Mouse (Mus musculus) midbrain, embryonic 13.5 days (tissue): Measurements from ENCODE around the gene Apbb1ip. TPM values are rescaled to one million over a fixed set of nuclear protein-coding genes. Genes with fewer than 3 reads are reported as not detected.

Experiments
- ATAC-seq: fragments of 200-750 bp; cut with Nextera tagmentation; 2 replicates; pipeline ENCODE4 v1.8.0; 2017; ENCODE audit warnings: mild to moderate bottlenecking, moderate TSS enrichment, moderate library complexity
- H3K27ac ChIP-seq: fragments of 300-500 bp; sonication (generic); 2 replicates; pipeline ENCODE4 v1.5.1; 2015; ENCODE audit warnings: inconsistent platforms, mild to moderate bottlenecking, moderate library complexity
- H3K27me3 ChIP-seq: fragments of 300-500 bp; sonication (generic); 2 replicates; pipeline ENCODE4 v1.6.1; 2015; ENCODE audit warnings: mild to moderate bottlenecking, inconsistent platforms
- H3K36me3 ChIP-seq: fragments of 300-500 bp; sonication (generic); 2 replicates; pipeline ENCODE4 v1.6.1; 2015; ENCODE audit warnings: mild to moderate bottlenecking, inconsistent platforms
- H3K4me1 ChIP-seq: fragments of 300-500 bp; sonication (generic); replicated peaks from 2 replicates; pipeline ENCODE4 v1.6.1; 2015; ENCODE audit warnings: inconsistent platforms
- H3K4me2 ChIP-seq: fragments of 300-500 bp; sonication (generic); replicated peaks from 2 replicates; pipeline ENCODE4 v1.6.1; 2015; ENCODE audit warnings: moderate library complexity, mild to moderate bottlenecking, inconsistent platforms
- H3K4me3 ChIP-seq: fragments of 300-500 bp; sonication (generic); replicated peaks from 2 replicates; pipeline ENCODE4 v1.5.1; 2015; ENCODE audit warnings: mild to moderate bottlenecking, inconsistent platforms
- H3K9ac ChIP-seq: fragments of 300-500 bp; sonication (generic); replicated peaks from 2 replicates; pipeline ENCODE4 v1.6.1; 2015; ENCODE audit warnings: mild to moderate bottlenecking, inconsistent platforms
- H3K9me3 ChIP-seq: fragments of 300-500 bp; sonication (generic); 2 replicates; pipeline ENCODE4 v1.6.1; 2016; ENCODE audit warnings: mild to moderate bottlenecking, inconsistent platforms
- WGBS: fragments of 180-500 bp; shearing (Covaris S2); methylation state at CpG from one replicate; pipeline ENCODE4 v1.1.7; 2015; 5-methylcytosine and 5-hydroxymethylcytosine counted together
- polyA plus RNA-seq: library from polyadenylated mRNA; unstranded; fragments of >200 nt; fragmentation: Nextera tagmentation; extraction: Ambion mirVana; gene quantifications from 2 replicates; pipeline ENCODE4 v1.2.1, GENCODE M21; 2015

Gene Apbb1ip
- polyA plus RNA-seq, 1 experiment from 2014 or later = 1.0 TPM

DNA sequence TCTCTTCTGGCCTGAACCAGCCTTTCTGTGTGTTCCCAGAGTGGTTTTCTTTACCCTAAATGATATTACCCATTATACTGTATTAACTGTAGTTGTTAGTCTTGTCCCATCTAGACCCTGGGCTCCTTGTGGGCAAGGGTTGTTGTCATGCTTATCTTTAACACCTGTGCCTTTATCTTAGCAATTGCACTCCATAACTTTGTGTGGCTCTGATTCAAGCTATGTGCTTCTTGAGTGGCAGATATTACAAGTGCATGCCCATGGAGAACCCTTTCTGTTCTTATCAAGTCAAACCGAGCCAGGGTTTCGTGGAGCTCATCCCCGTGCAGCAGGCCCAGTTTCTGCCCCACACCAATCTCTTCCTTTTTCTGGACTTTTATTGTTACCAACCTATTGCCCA is 130.1 kb downstream of the Apbb1ip start:
- Histone ChIP-seq H3K36me3 (peaks cover 47% of the 10 kb centered on the region), H3K9ac (no peak overlapping the region), H3K9me3 (no peaks in the 10 kb centered on the region), H3K4me3 (no peak overlapping the region), H3K4me1 (no peaks in the 10 kb centered on the region), H3K27me3 (no peaks in the 10 kb centered on the region), H3K27ac (no peak overlapping the region), H3K4me2 (no peak overlapping the region)
- no peak for ATAC-seq
- 98% methylated on average over 3 of the region's 3 CpGs for WGBS

DNA sequence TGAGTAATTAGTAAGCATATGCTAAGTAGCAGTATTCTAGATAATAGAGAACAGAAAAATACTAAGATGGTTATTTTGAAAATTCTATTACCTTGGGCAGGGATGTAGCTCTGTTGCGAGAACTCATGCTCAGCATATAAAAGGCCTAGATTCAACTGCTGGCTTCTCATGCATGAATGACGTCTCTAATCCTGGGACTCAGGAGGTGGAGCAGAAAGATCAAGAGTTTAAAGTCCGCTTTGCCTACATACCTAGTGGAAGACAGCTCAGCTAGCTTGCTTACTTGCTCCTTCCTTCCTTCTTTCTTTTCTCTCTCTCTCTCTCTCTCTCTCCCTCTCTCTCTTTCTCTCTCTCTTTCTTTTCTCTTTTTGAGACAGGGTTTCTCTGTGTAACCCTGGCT is 140.5 kb downstream of the Apbb1ip start:
- no peak overlapping the region for H3K4me3 ChIP-seq
- H3K4me2 ChIP-seq = no peak overlapping the region
- no peak for ATAC-seq
- no peak overlapping the region for H3K9ac ChIP-seq
- peaks cover 59% of the 10 kb centered on the region for H3K36me3 ChIP-seq
- 55% methylated on average over 3 of the region's 3 CpGs for WGBS
- no peaks in the 10 kb centered on the region for H3K9me3 ChIP-seq
- no peaks in the 10 kb centered on the region for H3K27me3 ChIP-seq
- H3K27ac ChIP-seq = no peak overlapping the region
- H3K4me1 ChIP-seq = no peaks in the 10 kb centered on the region

DNA sequence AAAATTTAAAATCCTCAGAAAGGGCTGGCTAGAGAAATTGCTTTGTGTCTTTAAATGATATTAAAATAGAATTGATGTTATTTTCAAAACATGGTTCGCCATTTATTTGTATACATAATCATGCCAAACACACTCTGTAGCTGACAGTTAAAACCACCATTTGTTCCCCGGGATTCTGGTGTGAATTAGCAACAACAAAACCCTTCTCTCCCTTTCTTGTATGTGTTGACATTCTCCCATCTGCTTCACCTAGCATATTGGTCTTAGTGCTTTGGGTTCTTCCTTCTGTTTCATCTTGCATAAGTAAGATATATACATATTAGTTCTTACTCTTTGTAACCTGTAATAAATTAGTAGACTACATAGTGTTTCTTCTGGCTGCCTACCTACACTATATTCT is 144.8 kb downstream of the Apbb1ip start:
- no peaks in the 10 kb centered on the region for H3K27me3 ChIP-seq
- no peak overlapping the region for H3K27ac ChIP-seq
- peaks cover 54% of the 10 kb centered on the region for H3K36me3 ChIP-seq
- H3K4me1 ChIP-seq = no peaks in the 10 kb centered on the region
- H3K9me3 ChIP-seq = no peaks in the 10 kb centered on the region
- H3K9ac ChIP-seq = no peak overlapping the region
- no peak for ATAC-seq
- H3K4me2 ChIP-seq = no peak overlapping the region
- 92% methylated on average over 2 of the region's 2 CpGs for WGBS
- no peak overlapping the region for H3K4me3 ChIP-seq

Other genes with a start within 250 kb of the Apbb1ip start
- gene Gad2, start 151.9 kb upstream of the Apbb1ip start, polyA plus RNA-seq = 84.0 and 90.6 TPM in 2 replicates
- gene Pdss1, start 121.4 kb downstream of the Apbb1ip start, polyA plus RNA-seq = 25.0 and 26.3 TPM in 2 replicates